Mouse (Mus musculus) fat pad, adult 2 months (tissue): Measurements from ENCODE around the gene Mapk14.

Source experiments
- DNase-seq: peaks from one replicate; pipeline ENCODE4 v3.0.0-alpha.2; 2011; ENCODE audit warnings: low read depth, low spot score; ENCODE audit errors: extremely low read depth

Mapk14 gene

GRCm38 (mm10) chr17:28690776-28691686 is at the start of gene Mapk14:
Gene Mapk14 (plus strand): TSS chr17:28691329.
- no peak for DNase-seq

GRCm38 (mm10) chr17:28643697-28644096 is 47.4 kb upstream of the Mapk14 start:
- DNase-seq: no peak

GRCm38 (mm10) chr17:28644112-28644511 is 47.0 kb upstream of the Mapk14 start:
- no peak for DNase-seq

GRCm38 (mm10) chr17:28646221-28646620 is 44.9 kb upstream of the Mapk14 start:
- DNase-seq: no peak

- no peak for DNase-seq
Observed at GRCm38 (mm10) chr17:28648607-28649370, 42.3 kb upstream of the Mapk14 start.

- no peak for DNase-seq
Observed at GRCm38 (mm10) chr17:28650268-28650667, 40.9 kb upstream of the Mapk14 start.

GRCm38 (mm10) chr17:28657936-28658335 is 33.2 kb upstream of the Mapk14 start:
- no peak for DNase-seq

- DNase-seq: no peak
Observed at GRCm38 (mm10) chr17:28659564-28659963, 31.6 kb upstream of the Mapk14 start.

- DNase-seq: no peak
Observed at GRCm38 (mm10) chr17:28682311-28683084, 8.6 kb upstream of the Mapk14 start.

GRCm38 (mm10) chr17:28683601-28684000 is 7.5 kb upstream of the Mapk14 start:
- no peak for DNase-seq

- no peak for DNase-seq
Observed at GRCm38 (mm10) chr17:28684631-28685030, 6.5 kb upstream of the Mapk14 start.

GRCm38 (mm10) chr17:28687354-28687753 is 3.8 kb upstream of the Mapk14 start:
- DNase-seq: no peak

- no peak for DNase-seq
Observed at GRCm38 (mm10) chr17:28689586-28690283, 1.4 kb upstream of the Mapk14 start, which contains the start of gene Slc26a8. Gene Slc26a8 (minus strand): TSS chr17:28690233.

GRCm38 (mm10) chr17:28691687-28692340 is 685 bp downstream of the Mapk14 start:
- DNase-seq: no peak

- no peak for DNase-seq
Observed at GRCm38 (mm10) chr17:28692341-28692710, 1.2 kb downstream of the Mapk14 start.

- DNase-seq: no peak
Observed at GRCm38 (mm10) chr17:28693086-28693485, 2.0 kb downstream of the Mapk14 start.

- DNase-seq: no peak
Observed at GRCm38 (mm10) chr17:28694078-28694477, 2.9 kb downstream of the Mapk14 start.

GRCm38 (mm10) chr17:28694832-28695231 is 3.7 kb downstream of the Mapk14 start:
- DNase-seq: no peak

GRCm38 (mm10) chr17:28696641-28697040 is 5.5 kb downstream of the Mapk14 start:
- no peak for DNase-seq
